Mouse (Mus musculus): ENCODE measurements around the gene Crlf1.
A peak's percentile ranks its signal among the peaks of the same experiment; 100 is the strongest.

GRCm38 (mm10) chr8:70506328-70507026, 13.5 kb downstream of the Crlf1 start, which contains the start of gene Rex1bd:
- TF ChIP-seq CTCF (IDR thresholded peaks at IDR 0.05): peak; percentile 88
- TF ChIP-seq EP300 (IDR thresholded peaks at IDR 0.05): no peak

Data from lung, postnatal 0 days (tissue).